Comparison of ENCODE assay signal across 10 mouse cellular contexts in genomic region chr5:64314288-64315052, GRCm38 (mm10).
DNase-seq lines count a peak whose midpoint lies in the region; ATAC-seq lines count a peak whose summit lies in the region.
"Had no signal": no experiment of that assay in that cellular context is flagged by ENCODE, and none has a peak within 500 bp of the region (broad histone marks: within the 10 kb centered on the region; RNA-seq: fewer than 3 reads in every experiment).

No protein-coding gene starts in this region.

- no peak overlapping the region for H3K4me2 ChIP-seq in hindbrain, embryonic 14.5 days (replicated peaks)
- H3K4me2 ChIP-seq in midbrain, embryonic 14.5 days (ENCODE audit: low read length) = no peak overlapping the region
- H3K4me2 ChIP-seq: heart, embryonic 13.5 days had no signal

- H3K9ac ChIP-seq in hindbrain, embryonic 14.5 days = no peak overlapping the region; the same call in 1 of the 2 replicates
- H3K9ac ChIP-seq in midbrain, embryonic 14.5 days (replicated peaks; ENCODE audit: low read length) = no peak overlapping the region
- H3K9ac ChIP-seq: heart, embryonic 13.5 days had no signal

- H3K27ac ChIP-seq in hindbrain, embryonic 14.5 days = peak overlapping the region; percentile 71
- H3K27ac ChIP-seq in midbrain, embryonic 14.5 days (replicated peaks; ENCODE audit: low read depth, low read length) = peak overlapping the region; percentile 87
- H3K27ac ChIP-seq: heart, embryonic 13.5 days had no signal

- no peaks in the 10 kb centered on the region for H3K9me3 ChIP-seq in hindbrain, embryonic 14.5 days (ENCODE audit: control insufficient read depth, low read length)
- no peaks in the 10 kb centered on the region for H3K9me3 ChIP-seq in midbrain, embryonic 14.5 days (ENCODE audit: control insufficient read depth, low read length)
- H3K9me3 ChIP-seq: heart, embryonic 13.5 days had no signal

- no peak overlapping the region for H3K4me3 ChIP-seq in hindbrain, embryonic 14.5 days (replicated peaks; ENCODE audit: low read length)
- H3K4me3 ChIP-seq in midbrain, embryonic 14.5 days (replicated peaks; ENCODE audit: low read depth, low read length) = no peak overlapping the region
- H3K4me3 ChIP-seq: heart, embryonic 13.5 days had no signal

- ATAC-seq in frontal cortex, adult (ENCODE audit: low TSS enrichment) = peak; percentile 95
- peak; percentile 74; the same call in 1 of the 2 replicates for ATAC-seq in hindbrain, embryonic 14.5 days (ENCODE audit: low FRiP score)
- ATAC-seq in midbrain, embryonic 14.5 days (ENCODE audit: low FRiP score, low TSS enrichment) = peak; percentile 66
- ATAC-seq: Patski had no signal

- H3K4me1 ChIP-seq in hindbrain, embryonic 14.5 days (replicated peaks; ENCODE audit: control insufficient read depth, insufficient read depth, low read length) = peaks cover 17% of the 10 kb centered on the region
- H3K4me1 ChIP-seq in midbrain, embryonic 14.5 days (ENCODE audit: control insufficient read depth, insufficient read depth, low read length) = peaks cover 16% of the 10 kb centered on the region

- DNase-seq in frontal cortex, postnatal 25 days (ENCODE audit: low spot score in 2 of 2) = no peak
- peak; percentile 51 for DNase-seq in adipocyte (ENCODE audit: low spot score)
- peak; percentile 39 for DNase-seq in hindbrain, embryonic 14.5 days (ENCODE audit: low spot score)
- peak; percentile 64 for DNase-seq in midbrain, embryonic 14.5 days
- no peak for DNase-seq in spleen, postnatal 4 days (ENCODE audit: low spot score in 2 of 2)
- no peak for DNase-seq in cerebellum, adult 11 months
- DNase-seq in cerebellum, adult 11-12 months = no peak

- 0 out of 2 replicates have a peak, but pooled peaks cover 4% of the 10 kb centered on the region for H3K36me3 ChIP-seq in hindbrain, embryonic 14.5 days (replicated peaks; ENCODE audit: control insufficient read depth, insufficient read depth)
- H3K36me3 ChIP-seq in midbrain, embryonic 14.5 days (ENCODE audit: control insufficient read depth, insufficient read depth, low read length) = no peaks in the 10 kb centered on the region

- H3K27me3 ChIP-seq in hindbrain, embryonic 14.5 days (ENCODE audit: control insufficient read depth, insufficient read depth, low read length) = no peaks in the 10 kb centered on the region
- H3K27me3 ChIP-seq in midbrain, embryonic 14.5 days (ENCODE audit: control insufficient read depth, insufficient read depth, low read length) = no peaks in the 10 kb centered on the region
- H3K27me3 ChIP-seq: heart, embryonic 13.5 days; Patski had no signal

- WGBS in hindbrain, embryonic 14.5 days = 11% methylated on average over 6 of the region's 6 CpGs
- WGBS in midbrain, embryonic 14.5 days = 2% methylated on average over 6 of the region's 6 CpGs

Comparison
In these comparisons a context has a peak if more than half of its experiments do, and no peak if none do; other contexts are left out.
1. DNase-seq: peak in adipocyte (single experiment), hindbrain, embryonic 14.5 days (single experiment) and midbrain, embryonic 14.5 days (single experiment); none in frontal cortex, postnatal 25 days (0 of 2), spleen, postnatal 4 days (0 of 2), cerebellum, adult 11 months (single experiment) and cerebellum, adult 11-12 months (single experiment).
2. Peak in every context shown above with its lines, with median percentiles within 50 percentile points of each other: ATAC-seq.